Mouse (Mus musculus) cerebellum, postnatal 14 days (tissue): Measurements from ENCODE around the gene Zfp874b.
"Not testable (repeated sequence)": the region's sequence is repeated elsewhere in the genome, so short reads cannot be mapped to it uniquely, and the experiment has no call there.

Experiments
- DNase-seq, 2 experiments: peaks; one replicate each; pipeline ENCODE4 v3.0.0; 2021; ENCODE audit warnings: mixed read lengths in 2 of 2

The Zfp874b gene

DNA sequence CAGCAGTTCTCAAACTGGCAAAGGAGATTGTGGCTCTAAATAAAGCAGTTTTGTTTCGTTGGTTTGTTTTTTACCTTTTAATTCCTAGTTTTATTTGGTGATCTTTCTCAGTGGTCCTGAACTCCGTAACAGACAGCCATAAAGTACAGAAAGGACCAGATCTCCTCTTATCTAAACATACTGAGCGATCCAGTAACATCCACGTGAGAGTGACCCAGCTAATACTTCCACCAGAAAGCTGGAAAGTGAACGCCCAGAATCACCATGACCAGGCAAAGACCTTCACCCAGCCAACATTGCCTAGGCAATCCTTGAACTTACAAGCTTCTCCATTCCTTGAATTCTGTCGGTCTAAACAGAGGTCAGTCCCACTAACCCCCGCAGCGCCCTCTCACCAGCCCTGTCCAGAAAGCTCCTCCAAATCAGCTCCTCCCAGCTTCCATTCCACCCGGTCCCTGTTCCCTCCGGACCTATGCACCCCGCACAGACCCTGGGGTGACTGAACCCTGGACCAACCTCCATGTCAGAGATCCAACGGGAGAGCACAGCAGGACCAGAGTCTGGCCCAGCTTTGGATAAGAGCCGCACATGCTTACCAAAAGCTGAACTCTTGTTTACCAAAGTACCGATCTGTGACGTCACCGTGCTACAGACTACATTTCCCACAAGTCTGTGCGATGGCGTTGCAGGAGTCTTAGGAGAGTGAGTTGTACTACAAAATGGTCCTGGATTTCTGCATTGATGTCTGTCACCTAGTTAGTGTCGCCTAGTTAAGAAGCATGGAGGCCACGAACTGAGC, at the start of gene Zfp874b:
Gene Zfp874b (minus strand): TSS at position 634 of the 799 bp plus-strand sequence.
- DNase-seq: peak; percentile 85 to 91

DNA sequence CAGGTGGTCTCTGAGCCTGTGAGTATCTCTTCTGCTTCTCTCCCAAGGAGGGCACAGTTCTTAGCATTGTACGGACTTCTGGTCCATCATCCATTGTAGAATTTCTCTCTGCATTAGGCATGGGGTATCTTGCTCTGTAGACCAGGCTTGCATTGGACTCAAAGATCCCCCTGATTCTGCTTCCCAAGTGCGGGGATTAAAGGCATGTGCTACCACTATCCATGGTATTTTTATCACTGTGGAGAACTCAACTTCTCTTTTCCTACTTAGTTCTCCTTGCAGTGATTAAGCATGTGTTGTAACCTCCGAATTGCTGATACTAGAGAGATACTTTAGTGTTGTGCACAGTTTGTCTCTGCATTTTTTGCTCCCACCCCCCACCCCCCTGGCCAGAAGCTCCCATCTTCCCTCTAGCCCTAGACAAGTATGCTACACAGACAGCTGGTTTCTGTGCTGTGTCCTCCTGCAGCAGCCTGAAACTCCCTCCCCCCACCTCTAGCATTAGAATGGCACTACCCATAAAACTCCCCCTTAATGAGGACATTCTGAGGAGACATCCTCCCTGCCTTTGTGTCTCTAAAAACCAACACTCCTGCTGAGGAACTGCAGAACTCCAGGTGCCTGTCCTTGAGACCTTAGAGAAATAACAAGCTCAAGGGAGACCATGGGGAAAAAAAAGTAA, 43.1 kb upstream of the Zfp874b start:
- DNase-seq: no peak

DNA sequence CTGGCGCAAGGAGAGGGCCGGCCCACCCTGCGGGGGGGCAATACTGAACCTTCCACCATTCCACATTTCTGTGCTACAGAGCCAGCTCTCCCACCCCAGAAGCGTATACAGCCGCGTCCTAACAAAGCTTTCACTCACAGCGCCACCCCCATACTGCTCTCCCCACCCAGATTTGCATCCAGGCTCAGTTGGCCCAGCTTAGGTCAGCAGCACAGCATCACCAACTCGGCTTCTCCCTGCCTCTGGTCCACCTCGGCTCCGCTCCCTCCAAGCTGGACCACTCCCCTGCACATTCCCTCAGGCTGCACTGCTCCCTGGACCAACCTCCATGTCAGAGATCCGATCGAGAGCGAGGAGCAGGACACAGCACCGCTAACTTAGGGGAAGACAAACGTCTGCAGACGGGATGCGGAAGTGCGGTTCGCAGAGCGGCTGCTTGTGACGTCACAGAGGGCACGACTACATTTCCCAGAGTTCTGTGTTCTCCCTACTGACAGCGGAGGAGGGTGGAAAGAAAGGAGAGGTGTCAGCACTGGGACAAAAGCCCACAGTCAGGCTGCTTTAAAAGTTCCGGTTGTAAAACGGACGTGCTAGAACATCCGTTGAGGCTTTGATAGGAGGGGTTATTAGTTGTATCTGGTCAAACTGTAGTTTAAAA, 41.8 kb upstream of the Zfp874b start, which contains the start of the genes Gm26965 and Zfp87:
Gene Gm26965 (minus strand): TSS at position 399 of the 658 bp plus-strand sequence.
Gene Zfp87 (minus strand): TSS at position 425 of the 658 bp plus-strand sequence.
- DNase-seq: peak; percentile 92 to 95

DNA sequence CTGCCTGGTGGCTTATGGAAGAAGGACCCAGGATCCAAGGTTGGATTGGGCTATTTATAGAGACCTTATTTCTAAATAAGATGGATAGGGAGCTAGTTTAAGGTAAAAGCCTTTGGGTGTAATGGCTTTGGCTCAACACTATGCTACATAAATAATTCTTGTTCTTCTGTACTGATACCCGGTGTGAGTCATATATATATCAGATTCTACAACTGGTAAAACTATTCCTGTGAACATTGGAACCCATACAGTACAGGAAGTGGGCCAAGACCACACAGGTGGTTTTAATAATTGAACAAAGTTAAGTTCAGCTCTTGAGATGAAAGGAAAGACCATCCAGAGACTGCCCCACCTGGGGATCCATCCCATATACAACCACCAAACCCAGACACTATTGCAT, 16.9 kb upstream of the Zfp874b start:
- DNase-seq: peak in 1 of 2 experiments; percentile 12

DNA sequence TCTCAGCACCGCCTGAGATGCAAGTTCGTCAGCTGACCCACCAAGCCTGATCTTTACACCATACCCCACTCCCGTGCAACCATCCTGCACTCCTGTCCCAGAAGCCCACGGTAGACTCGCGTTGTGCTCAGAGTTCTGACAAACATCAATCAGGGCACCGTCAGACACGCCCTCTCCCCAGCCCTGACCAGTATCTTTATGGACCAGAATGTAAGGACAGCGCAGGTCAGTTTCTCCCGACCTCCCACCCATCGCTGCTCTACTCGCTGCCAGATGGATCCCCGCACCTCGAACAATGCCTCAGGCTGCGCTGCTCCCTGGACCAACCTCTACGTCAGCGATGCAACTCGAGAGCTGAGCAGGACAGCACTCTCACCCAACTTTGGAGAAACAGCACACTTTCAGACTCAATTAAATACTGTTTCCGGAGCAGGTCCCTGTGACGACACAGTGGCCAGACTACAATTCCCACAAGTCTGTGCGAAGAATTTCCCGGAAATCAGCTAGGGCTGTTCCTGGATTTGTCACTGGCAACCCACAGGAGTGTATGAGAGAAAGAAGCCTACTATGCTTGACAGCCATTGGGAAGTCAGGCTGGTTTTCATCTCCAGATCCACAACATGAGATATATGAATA, 16.1 kb upstream of the Zfp874b start, which contains the start of gene Zfp58:
Gene Zfp58 (minus strand): TSS at position 472 of the 636 bp plus-strand sequence.
- DNase-seq: peak; percentile 80 to 88

DNA sequence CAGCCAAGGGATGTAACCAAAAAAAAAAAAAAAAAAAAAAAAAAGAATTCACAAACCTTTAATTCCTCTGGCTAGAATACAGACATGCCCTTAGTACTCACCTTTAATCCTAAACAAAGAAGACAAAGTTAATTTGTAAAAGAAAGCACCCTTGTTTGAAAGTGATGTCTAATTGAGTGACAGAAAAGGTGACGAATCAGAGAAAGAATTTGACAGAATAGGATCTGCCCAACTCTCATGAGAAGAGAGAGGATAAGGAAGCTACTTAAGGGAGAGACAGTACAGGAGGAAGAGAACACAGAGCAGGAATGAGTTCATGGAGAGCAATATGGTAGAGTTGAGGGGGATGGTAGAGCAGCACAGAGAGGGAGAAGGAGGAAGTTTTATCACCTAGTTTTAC, 11.6 kb upstream of the Zfp874b start:
- no peak for DNase-seq

DNA sequence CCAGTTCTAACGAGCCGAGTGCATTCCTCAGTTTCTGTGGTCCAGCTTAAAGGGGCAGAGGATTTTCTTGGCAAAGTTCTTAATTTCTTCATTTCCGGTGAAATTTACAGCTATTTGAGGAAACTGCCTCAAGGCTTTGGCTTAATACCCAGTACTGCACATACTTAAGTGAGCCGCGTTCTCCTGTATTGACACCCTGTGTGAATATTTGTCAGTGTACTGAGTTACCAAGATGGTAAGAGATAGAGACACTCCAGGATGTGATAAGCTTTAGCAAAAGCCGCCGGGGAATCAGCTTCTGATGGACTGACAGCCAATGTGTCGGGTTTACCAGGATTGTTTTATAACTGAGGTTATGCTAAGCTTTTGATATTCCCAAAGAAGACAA, 360 bp upstream of the Zfp874b start:
- peak in 1 of 2 experiments; percentile 22 for DNase-seq

DNA sequence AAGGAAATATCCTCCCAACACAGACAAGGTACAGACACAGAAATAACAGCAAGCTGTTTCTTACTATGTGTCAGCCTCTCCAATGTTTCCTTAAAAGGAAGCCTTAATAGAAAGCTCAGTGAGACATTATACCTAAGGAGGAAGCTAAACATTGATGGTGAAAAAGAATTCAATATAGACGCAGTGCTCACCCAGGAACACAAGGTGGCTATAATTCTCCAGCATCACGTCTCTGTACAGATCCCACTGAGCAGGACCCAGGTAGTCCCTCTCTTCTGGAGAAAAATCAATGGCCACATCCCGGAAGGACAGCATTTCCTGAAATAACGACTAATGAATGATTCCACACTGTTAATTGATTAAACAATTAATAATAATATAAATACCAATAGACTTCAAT, 2.5 kb downstream of the Zfp874b start:
- no peak for DNase-seq

DNA sequence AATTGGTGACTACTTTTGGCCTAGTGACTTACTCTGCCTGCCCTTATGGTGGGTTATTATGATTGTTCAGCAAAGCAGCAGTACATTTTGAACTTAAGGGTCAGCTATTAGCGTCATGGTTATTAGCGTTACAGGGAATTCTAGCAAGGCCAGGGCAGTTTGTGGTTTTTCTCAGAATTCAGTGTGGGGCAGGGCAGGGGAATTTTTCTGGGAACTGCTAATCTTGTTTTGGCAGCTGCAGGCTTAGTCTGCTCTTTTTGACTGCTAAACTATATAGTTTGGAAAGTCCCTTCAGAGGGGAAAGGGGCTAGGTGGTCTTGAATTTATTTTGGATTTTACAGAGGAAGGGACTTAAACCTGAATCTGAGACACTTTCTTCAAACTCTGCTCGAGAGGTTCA, 14.8 kb downstream of the Zfp874b start:
- no peak for DNase-seq

DNA sequence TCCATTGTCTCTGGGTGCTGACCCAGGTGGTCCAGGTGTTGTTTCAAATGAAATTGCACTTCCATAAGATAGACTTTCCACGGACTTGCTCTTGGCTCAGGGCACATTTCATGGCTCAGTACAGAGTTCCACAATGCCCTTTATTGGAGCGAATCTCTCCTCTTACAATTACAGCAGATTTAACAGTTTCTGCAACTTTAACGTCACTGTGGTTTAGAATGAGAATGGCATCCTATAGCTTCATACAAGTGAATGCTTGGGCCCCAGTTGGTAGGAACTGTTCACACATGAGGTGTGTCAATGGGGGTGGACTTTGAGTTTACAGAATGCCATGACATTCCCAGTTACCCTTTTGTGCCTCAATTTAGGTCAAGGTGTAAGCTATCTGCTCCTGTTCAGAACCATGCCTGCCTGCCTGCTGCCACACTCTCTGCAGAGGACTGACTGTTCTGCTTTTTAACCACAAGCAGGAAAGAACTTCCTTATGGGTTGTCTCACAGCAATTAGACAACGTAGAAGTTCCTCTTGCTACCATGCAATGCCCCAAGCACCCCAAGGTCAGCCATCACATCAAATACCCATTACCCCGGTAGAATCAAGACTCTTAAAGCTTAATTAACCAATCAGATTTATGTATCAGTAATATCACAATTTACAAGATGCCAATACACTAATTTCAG, 20.4 kb downstream of the Zfp874b start:
- DNase-seq: not testable (repeated sequence)

DNA sequence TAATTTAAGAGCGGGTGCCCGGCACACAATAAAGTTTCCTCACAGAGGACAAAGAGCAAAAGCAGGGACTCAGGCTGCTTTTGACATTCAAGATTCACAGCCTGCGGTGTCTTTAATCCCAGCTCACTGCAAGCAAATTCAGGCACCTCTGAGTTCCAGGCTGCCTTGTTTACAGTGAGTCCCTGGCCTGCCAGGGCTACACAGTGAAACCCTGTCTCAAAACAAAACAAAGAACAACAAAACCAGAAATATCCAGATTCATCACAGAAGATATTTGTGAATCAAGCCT, 32.1 kb downstream of the Zfp874b start:
- peak in 1 of 2 experiments; percentile 2 for DNase-seq

DNA sequence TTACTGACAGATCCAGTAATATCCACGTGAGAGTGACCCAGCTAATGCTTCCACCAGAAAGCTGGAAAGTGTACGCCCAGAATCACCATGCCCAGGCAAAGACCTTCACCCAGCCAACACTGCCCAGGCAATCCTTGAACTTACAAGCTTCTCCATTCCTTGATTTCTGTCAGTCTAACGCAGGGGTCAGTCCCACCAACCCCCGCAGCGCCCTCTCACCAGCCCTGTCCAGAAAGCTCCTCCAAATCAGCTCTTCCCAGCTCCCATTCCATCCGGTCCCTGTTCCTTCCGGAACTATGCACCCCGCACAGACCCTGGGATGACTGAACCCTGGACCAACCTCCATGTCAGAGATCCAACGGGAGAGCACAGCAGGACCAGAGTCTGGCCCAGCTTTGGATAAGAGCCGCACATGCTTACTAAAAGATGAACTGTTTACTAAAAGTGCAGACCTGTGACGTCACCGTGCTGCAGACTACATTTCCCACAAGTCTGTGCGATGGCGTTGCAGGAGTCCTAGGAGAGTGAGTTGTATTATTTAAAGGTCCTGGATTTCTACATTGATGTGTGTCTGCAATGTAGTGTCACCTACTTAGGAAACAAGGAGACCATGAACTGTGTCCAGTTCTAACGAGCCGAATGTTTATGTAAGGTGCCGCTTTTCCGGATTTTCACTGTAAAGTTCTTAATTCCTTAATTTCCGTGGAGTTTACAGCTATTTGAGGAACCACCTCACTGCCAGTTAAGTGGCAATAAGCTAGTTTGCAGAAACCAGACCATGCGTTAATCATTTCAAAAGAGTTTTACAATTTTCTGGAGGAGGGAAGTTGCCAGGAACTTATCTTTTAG, 32.7 kb downstream of the Zfp874b start, which contains the start of gene Zfp874a:
Gene Zfp874a (minus strand): TSS at position 453 of the 849 bp plus-strand sequence.
- DNase-seq: peak; percentile 88 to 93

DNA sequence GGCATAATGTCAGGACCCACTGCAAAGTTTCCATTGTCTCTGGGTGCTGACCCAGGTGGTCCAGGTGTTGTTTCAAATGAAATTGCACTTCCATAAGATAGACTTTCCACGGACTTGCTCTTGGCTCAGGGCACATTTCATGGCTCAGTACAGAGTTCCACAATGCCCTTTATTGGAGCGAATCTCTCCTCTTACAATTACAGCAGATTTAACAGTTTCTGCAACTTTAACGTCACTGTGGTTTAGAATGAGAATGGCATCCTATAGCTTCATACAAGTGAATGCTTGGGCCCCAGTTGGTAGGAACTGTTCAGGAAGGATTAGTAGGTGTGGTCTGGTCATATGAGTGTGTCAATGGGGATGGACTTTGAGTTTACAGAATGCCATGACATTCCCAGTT, 47.0 kb downstream of the Zfp874b start:
- not testable (repeated sequence) for DNase-seq

DNA sequence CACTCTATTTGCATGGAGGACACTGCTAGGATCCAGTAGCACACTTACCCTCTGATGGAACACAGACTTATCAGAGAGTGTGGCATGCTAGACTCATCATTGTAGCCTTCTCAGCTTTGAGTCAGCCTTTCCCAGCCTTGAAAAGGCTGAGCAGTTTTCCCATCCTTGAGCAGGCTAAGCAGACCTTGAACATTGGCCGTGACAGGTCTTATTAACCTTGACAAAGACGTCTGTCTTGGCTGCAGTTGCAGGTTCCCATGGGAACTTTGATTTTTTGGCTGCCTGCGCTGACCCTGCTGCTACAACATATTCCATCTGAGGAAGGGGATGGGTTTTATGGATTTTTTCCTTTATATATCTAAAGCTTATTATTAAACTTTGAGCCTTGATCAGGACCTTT, 55.9 kb downstream of the Zfp874b start:
- no peak for DNase-seq

DNA sequence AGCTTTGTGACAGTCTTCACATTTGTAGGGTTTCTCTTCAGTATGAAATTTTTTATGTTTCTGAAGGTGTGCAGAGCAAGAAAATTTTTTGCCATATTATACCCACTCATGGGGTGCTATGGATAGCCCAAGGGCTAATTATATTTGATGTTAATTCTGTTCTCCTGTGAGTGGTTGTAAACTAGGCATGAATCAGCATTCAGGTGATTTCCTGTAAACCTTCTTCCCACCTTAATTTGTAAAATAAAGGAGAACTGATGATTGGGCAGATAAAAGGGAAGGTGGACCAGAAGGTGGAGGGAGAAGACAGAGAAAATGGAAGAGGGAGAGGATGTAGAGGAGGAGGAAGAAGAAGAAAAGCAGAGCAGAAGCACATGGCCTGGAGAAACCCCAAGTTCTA, 58.4 kb downstream of the Zfp874b start:
- not testable (repeated sequence) for DNase-seq

DNA sequence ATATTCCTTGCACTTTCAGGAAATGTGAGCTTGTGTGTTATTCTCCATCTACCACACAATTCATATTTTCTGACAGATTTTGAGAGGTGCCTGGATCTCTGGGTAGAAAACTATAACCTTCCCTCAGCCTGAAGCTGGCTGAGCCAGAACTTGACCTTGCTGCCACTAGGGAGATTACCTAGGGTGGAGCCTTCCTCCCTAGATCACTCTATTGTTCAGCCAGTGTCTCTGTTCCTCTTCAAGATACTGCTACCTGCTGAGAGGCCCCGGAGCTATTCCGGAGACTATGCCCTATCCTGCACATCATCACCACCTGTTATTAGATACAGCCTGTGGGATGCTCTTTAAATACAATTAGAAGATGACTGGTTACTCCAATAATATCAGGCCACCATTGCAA, 61.5 kb downstream of the Zfp874b start:
- DNase-seq: not testable (repeated sequence)
